Mouse (Mus musculus): ENCODE measurements around the gene Capg.
A peak's percentile ranks its signal among the peaks of the same experiment; 100 is the strongest.

Gene Capg

DNA sequence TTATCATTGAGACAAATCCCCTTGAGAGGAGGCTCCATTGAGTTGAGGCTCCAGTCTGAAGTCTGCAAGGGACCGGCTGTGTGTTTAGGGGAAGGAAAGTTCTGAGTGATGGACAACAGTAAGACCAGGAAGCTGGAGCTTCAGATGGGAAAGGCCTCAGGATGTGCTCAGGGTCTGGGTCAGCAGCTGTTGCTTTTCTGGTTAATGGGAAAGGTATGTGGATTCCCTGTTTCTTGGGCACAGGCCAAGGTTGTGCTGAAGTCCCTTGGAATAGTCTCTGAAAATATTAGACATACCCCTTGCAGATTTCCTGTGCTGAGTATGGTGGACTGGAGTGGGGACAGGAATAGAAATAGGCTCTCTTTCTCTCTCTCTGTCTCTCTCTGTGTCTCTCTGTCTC, 10.6 kb upstream of the Capg start:
- peak; percentile 41 to 62 for DNase-seq

DNA sequence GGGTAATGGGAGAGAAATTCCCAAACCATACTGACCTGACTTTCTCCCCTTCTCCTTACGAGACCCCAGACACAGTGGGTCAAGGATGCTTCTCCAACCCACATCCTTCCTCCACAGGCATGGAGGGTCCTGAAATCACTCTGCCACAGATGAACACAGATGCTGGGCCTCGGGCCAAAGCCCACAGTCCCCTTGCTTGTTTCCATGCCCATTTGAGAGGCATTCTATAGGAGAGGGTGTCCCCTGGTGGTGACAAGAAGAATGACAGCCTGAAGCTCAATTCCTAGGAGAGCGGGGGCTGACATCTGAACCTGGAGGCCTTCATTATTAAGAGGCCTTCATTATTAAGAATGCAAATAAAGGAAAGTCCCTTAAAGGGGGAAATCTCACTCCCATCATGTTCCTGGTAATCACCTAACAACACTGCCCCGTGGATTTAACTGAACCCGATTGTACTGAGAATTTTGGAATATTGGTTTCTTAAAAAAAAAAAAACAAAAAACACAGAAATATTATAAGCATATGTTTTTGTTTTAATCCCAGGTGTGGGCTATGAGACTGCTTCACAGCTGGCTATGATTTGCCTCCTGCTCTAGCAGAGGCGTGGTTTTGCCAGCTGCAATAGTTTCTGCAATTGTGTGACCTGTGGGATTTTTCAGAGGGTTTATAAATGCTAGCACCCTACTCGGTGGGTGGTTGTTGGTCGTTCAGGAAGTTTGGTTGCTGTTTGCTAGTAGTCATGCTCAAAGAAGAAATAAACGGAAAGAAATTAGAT, 10.0 kb upstream of the Capg start:
- DNase-seq = peak; percentile 80 to 88

DNA sequence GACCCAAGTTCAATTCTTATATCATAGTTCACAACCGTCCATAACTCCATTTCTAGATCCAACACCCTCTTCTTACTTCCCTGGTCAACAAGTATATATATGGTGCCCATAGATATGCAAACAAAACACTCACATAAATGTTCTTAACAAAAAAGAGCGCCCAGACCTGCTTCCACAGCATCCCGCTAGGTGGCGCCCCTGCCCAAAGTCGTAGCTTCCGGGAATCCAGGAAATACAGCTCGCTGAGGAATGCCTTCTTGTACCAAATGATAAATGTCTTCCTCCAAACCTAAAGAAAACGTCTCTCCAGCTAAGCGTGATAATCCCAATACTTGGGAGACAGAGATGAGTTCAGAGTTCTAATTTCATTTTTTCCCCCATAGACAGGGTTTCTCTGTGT, 9.0 kb upstream of the Capg start:
- DNase-seq = peak; percentile 92 to 93

DNA sequence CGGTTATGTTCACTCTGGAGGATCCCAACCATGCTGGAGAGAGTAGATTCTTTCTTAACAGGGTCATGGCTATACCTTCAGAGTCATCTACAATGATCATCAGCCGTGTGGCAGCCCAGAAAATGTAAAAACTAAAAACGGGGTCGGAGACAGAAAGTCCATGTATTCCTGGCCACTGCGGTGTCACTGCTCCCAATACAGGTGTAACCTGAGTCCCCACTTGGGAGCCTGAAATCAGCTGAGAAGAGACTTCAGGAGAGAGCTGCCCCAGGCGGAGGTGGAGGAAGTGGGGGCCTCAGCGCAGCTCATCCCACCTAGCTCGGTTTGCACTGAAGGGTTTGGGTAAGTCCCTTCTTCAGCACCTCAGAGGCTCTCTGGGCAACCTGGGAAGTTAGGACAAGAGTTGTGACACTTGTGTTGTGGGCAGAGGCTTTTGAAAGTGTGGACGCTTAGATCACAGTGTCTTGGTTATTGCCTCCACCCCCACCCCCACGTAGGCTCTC, 6.1 kb upstream of the Capg start:
- no peak for DNase-seq

DNA sequence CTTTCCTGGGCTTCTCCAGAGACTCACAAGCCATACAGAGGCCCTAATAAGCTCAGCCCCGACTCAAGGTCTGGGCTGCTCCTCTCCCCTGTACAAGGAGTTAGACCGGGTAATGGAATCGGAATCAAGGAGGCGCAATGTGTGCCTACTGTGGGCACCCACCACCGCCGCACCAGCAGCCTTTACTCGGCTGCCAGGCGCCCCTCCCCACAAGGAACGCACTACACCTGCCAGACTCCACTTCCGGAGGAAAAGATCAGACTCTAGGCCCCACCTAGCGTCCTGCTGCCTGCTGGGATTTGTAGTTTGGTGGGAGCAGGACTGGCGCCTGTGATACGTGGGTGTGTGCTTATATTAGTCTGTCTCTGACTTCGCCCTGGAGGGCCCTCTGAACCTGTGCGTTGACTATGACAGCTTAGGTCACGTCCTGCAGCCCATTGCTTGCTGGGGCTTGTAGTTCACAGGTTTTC, 5.6 kb upstream of the Capg start:
- DNase-seq = peak; percentile 82 to 90

DNA sequence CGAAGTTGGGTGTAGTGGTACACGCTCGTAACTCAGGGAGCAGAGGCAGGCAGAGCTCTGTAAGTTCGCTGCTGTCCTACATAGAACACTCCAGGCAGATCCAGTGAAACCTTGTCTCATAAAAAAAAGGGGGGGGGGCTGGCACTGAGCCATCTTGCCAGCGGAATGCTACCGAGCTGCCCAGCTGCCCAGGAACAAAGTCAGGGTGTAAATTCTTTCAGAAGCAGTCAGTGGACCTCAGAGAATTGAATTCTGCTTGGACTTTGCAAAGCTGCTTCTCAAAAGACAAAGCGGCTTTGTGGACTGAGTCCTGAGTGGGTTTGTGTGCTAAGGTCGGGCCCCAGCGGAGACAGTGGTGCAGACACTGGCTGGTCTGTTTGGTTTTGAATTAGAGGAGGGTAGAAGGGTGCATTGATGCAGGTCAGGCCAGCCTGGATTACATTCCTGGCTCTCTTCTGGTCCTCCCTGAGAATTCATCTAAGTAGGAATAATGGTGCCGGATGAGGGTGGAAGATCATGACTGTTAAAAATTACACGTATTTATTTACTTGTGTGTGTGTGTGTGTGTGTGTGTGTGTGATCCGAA, 833 bp upstream of the Capg start:
- peak; percentile 40 to 57 for DNase-seq

DNA sequence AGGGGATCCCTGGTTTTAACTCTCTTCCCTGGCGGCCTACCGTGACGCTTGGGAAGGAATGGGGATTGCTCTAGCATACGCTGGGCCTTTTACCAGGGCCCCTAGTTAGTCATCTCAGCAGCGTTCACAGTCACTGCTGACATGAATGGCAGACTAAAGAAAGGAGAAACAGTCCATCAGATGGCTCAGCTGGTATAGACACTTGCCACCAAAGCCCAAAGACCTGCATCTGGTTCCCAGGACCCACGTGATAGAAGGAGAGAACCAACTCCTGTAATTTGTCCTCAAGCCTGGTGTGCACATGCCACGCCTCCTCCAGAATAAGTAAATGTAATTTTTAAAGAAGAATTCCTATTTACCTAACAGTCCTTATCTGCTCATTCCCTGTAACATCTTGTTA, 1.2 kb downstream of the Capg start:
- no peak for DNase-seq

DNA sequence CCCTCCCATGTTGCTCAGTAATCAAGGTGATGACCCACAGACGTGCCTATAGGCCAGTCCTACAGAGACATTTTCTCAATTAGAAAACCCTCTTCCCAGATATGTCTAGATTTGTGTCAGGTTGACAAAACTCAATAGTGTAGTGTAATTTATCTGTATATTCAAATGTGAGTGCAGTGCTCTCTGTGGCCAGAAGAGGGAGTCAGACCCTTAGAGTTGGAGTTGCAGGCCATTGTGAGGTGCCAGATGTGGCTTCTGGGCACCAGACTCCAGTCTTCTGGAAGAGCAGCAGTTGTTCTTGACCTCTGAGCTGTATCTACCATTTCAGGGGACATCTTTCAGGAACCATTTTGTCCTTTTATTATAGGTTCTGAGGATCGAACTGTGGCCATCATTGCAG, 2.9 kb downstream of the Capg start:
- DNase-seq = no peak

DNA sequence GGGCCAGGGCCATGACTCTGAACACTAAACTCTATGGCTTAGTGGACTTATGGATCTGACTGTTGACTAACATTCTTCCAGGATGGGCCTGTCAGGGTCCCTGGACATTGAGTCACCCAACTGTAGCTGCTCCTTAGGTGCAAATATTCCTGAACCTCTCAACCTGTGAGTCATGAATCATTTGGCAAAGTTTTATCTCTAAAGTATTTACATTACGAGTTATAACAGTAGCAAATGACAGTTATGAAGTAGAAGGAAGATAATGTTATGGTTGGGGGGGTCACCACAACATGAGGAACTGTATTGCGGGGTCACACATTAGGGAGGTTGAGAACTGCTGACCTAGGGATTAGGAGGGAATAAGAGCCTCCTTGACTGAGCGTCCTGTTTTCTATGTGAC, 3.7 kb downstream of the Capg start:
- no peak for DNase-seq

DNA sequence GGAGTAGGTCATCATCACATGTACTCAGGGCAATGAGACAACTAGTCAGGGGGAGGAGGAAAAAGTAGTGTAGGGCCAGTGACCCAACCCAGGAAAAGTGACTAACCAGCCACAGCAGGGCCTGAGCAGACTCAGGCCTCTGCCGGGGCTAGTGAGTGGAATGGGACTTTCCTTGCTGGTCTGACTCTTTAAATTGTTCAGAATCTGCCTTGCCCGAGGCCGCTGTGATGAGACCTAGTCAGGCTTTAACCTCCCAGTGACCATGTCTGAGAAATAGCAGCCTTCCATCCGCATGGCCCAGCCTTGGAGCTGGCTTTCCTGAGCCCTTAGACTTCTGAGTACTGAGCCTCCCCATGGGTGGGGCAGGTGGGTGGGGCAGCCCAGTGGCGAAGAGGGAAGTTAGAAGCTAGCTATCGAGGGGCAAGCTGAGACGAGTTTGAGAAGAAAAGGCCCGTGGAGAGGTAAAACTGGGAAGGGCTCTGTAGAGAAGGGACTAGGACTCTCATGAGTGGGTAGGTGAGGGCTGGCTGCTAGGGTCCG, 4.9 kb downstream of the Capg start:
- DNase-seq = peak; percentile 40 to 52

DNA sequence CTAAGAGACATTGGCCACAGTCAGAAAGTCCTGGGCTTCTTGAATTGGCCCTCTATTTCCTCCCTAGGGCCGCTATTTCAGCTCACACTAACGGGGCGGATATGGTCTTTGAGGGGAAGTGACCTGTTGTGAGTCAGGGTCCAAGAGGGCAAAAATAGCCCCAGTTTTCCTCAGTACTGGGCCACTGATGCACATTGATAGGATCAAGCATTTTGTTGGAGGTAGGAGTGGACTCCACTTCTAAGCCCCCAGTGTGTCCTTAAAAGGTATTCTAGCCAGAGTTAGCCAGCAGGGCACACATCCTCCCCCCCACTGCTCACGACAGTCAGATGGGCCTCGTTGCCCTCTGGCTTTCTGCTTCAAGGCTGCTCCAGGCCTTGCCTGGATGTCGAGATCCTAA, 5.8 kb downstream of the Capg start:
- DNase-seq = no peak

DNA sequence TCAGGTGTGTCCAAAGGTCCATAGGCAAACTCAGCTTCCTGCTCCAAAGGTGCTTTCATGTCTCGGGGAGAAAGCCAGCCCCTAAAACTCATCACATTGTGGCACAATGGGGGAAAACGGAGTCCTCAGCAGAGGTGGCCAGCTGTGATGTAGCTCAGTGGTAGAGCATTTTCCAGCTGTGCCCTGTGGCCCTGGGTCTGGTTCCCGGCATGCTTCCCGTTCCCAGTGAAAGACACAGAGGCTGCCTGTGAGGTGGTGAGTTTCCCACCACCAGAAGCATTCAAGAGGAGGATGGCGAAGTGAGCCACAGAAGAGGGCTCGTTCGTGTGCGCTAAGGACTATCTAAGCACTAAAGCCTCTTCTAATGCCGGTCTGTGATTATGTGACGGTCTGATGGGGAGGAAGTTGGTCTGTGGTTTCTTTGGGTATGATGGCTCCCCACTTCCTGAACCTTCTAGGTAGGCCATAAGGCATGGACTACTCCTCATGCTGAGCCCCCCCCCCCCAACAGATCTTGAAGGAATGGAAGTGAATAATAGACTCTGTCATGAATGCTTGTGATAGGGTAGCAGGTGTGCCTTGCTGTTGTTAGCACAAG, 6.4 kb downstream of the Capg start:
- no peak for DNase-seq

DNA sequence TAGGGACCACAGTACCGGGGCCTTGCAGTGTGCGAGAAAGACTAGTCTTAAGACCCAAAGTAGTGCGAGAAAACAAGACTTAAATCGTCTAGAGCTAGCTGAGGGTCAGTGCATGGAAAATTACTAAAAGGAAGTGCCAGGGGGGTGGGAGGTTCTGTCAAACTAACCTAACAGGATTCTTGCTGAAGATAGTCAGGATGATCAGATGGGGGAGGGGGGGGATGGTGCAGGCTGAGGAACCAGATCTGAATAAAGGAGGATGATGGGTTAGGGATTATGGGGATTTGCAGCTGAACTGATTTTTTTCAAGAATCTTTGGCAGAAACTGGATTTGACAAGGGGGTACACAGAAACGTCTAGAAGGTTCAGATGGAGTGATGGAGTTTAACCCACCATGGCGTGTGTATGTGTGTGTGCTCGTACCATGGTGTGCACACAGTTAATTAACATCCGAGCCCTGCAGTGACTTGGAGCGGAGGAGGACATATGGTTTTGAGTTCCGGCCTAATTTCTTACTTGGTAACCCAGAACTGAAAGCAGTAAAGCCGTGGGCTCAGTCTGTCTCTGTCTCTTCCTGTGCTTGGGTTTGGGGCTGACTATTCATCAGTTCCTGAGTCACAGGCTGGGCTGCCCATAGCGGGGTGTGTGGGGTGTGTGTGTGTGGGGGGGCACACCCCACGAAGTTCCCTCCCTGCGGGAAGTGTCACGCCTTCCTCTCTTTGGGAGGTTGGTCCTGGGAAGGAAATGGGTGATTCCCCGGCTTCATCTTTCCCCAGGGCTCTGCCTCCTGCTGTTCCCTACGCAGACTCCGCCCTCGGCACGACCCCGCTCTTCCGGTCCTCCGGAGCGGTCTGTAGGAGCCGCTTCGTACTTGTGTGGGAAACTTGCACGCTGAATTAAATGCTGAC, 8.2 kb downstream of the Capg start:
- DNase-seq = peak; percentile 77 to 87

DNA sequence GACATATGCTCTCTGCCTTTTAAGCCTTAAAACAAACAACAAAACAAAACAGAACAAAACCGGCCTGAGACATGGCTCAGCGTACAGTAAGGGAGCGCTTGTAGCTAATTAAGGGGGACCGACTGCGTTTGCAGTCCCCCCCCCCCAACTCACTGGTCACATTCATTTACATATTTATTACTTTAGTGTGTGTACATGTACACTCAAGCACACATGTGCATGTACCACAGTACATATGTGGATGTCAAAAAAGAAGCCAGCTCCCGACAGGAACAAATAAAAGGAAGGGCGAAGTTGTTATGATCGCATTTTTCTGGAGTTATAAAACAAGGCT, 8.9 kb downstream of the Capg start:
- no peak for DNase-seq

DNA sequence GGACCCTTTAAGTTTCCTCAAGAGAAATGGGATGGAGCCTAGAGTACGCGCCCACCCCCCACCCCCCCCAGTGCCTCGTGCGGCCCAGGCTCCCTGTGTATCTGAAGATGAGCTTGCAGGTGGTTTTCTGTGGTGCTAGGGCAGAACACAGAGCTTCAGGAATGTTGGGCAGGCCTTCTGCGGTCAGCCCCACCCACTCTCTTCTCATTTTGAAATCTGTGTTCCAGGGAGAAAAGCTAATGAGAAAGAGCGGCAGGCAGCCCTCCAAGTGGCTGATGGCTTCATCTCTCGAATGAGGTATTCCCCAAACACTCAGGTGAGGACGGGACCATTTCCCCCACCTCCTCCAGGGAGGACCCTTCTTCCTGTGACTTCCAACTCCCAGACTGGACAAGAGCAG, 16.6 kb downstream of the Capg start:
- no peak for DNase-seq

DNA sequence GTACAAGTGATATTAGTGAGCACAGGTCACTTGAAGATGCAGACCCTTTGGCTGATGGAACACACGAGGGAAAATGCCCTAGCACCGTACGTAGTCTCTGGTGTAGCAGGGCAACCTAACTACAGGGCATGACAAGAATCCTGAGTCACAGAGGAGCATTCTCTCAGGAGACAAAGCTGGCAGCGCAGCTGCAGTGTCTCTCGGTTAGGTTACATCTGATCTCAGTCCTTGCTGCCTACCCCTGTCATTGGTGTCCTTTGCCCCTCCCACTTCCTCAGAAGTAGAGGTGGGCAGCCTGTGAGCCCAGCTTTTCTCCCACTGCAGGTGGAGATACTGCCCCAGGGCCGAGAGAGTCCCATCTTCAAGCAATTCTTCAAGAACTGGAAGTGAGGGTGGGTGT, 18.3 kb downstream of the Capg start:
- no peak for DNase-seq

DNA sequence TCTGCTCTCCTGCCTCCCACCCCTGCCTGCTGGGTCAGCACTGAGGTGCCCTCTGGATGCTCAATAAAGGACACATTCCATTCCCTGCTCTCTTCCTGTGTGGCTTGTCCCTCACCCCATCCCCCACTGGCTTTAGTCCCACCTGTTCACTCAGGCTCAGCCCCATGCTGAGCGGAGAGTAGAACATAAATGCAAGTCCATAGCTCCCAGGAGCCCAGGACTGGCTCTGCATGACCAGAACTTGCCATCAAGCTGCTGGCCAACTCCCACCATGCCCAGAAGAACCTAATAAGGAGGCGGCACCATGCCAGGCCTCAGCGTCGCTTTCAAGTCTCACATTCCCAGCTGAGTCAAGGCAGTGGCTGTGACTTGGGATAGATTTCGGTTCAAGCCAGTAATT, 18.7 kb downstream of the Capg start:
- DNase-seq = peak in 1 of 2 experiments; percentile 62

DNA sequence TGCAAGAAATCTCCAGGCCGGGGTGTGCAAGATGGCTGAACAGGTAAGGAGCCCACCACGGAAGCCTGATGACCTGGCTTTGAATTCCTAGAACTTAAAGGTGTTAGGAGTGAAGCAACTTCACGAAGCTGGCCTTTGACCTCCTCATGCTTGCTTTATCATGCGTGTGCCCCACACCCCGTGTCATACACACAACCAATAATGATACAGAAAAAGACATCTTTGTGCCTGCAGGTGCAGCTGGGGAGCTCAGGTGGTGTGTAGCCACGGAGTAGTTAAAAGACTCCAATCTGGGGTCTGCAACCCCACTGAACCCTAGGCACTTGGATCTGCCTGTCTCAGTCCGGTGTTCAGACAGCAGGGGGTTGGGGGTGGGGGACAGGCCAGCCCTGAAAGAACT, 21.3 kb downstream of the Capg start:
- DNase-seq = no peak

DNA sequence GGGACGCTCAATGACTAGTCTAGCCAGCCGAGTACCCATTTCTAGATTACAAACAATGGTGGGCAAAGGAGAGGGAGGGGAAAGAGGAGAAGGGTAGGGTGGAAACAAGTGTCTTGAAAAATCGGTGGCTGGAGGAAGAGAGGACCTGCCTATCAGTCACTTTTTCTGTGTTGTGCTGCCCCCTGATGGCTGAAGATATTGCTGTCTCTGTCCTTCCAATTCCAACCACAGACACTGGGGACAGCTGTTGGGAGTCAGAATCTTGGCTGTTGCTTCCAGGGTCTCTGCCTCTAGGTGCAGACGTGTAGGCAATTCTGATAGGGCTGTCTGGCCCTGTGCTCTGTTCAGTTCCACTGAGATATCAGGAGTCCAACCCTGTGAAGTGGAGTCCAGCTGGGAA, 21.9 kb downstream of the Capg start:
- peak; percentile 94 for DNase-seq

DNA sequence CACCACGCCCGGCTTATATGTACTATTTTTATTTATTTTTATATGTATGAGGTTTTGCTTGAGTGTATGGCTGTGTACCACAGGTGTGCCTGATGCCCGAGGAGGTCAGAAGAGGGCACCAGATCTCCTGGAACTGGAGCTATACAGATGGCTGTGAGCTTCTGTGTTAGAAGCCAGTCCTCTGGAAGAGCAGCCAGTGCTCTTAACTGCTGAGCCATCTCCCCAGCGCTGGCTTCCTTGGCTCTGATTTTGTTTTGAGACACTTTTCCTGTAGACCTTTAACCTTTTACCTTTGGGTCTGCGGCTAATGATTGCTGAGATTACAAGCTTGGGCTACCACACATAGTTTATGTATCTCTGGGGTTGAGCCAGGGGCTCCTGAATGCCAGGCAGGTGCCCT, 23.3 kb downstream of the Capg start:
- DNase-seq = peak in 1 of 2 experiments; percentile 33

DNA sequence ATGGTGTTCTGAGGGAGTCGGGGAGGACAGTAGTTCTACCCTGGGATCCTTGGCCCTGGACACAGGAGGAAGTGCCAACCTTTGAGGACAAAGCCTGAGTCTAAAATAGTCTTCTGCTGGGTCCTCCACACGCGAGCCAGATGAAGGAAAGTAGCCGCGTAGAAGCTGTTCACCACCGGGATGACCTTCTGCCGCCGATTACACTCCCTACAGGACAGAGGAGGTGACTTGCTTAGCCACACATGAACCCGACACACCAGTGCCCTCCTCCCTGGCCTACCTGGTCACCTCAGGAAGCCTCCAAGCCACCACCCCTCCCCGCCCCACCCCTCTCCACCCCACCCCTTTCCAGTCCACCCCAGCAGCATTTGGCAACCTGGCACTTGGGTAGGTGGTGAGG, 24.5 kb downstream of the Capg start:
- DNase-seq = no peak

DNA sequence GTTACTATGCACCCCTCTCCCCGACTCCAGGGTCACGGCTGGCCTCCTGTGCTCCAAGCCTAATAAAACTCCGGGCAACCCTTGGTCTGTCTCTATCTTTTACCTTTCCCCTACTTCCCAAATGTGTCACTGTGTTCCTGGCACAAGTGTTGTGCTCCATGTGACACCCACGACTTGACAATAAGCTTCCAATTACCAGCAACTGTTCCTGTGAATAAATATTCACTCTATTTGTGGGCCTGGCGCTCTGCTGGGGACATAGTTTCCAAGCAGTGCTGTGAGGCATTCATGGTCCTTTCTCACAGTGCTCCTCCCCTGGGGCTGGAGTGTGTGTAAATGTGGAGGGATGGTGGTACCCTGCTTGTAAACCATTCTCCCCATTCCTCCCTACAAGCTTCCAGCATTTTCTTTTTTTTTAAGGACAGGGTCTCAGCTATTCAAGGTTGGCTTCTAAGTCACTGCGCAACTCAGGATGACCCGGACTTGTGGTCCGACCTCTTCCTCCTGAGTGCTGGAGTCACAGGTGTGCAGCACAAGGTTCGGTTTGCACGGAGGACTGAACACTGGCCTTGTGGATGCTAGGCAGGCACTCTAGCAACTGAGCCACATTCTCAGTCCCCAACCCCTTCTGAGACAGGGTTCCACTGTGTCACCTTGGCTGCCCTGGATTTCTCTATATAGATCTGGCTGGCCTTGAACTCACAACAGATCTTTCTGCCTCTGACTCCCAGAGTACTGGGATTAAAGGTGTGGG, 26.6 kb downstream of the Capg start:
- no peak for DNase-seq

Data from kidney, postnatal 4 days (tissue).